Mouse (Mus musculus) spleen, adult 2 months (tissue): ENCODE data around the gene Fnbp1.

Source experiments
- CTCF ChIP-seq: fragments of 200-500 bp; IDR thresholded peaks from 2 replicates; pipeline ENCODE4 v1.5.1; 2011; ENCODE audit warnings: mild to moderate bottlenecking, inconsistent platforms; ENCODE audit not compliant: insufficient read depth, insufficient read length, insufficient replicate concordance; ENCODE audit errors: extremely low read depth
- POLR2A ChIP-seq: fragments of 200-500 bp; IDR thresholded peaks from 2 replicates; pipeline ENCODE4 v1.6.1; 2011; ENCODE audit warnings: low read depth, low read length, inconsistent platforms

GRCm38 (mm10) chr2:31006434-31006833 lies 135.4 kb downstream of the Fnbp1 start:
- TF ChIP-seq CTCF (no peak), POLR2A (no peak)
